14 mouse cellular contexts compared by ENCODE assay signal in genomic region chr3:60917271-60917670, GRCm38 (mm10).
"Had no signal": no experiment of that assay in that cellular context is flagged by ENCODE, and none has a peak within 500 bp of the region (broad histone marks: within the 10 kb centered on the region; RNA-seq: fewer than 3 reads in every experiment).

No protein-coding gene starts in this region.

- H3K36me3 ChIP-seq: midbrain, embryonic 13.5 days; midbrain, embryonic 15.5 days; neural tube, embryonic 12.5 days; stomach, embryonic 15.5 days had no signal

- H3K27me3 ChIP-seq: megakaryocyte, embryonic 14.5 days; midbrain, embryonic 13.5 days; midbrain, embryonic 15.5 days; neural tube, embryonic 12.5 days; stomach, embryonic 15.5 days had no signal

- H3K27ac ChIP-seq: midbrain, embryonic 13.5 days; midbrain, embryonic 15.5 days; neural tube, embryonic 12.5 days; stomach, embryonic 15.5 days; stomach, postnatal 0 days had no signal

- H3K4me2 ChIP-seq: lung, embryonic 14.5 days; midbrain, embryonic 11.5 days; midbrain, embryonic 13.5 days; midbrain, embryonic 15.5 days; neural tube, embryonic 12.5 days; stomach, embryonic 15.5 days had no signal

- DNase-seq: lung, adult 18-20 months; lung, embryonic 14.5 days; lung, postnatal 10 days; lung, postnatal 4 days; right cerebral cortex, postnatal 14 days; thymus, adult 2 months; thymus, postnatal 36 days had no signal

- H3K9ac ChIP-seq: lung, embryonic 14.5 days; midbrain, embryonic 13.5 days; midbrain, embryonic 15.5 days; neural tube, embryonic 12.5 days; stomach, embryonic 15.5 days had no signal

- H3K4me1 ChIP-seq: midbrain, embryonic 13.5 days; midbrain, embryonic 15.5 days; neural tube, embryonic 12.5 days; stomach, embryonic 15.5 days had no signal

- H3K4me3 ChIP-seq: megakaryocyte, embryonic 14.5 days; midbrain, embryonic 13.5 days; midbrain, embryonic 15.5 days; neural tube, embryonic 12.5 days; stomach, embryonic 15.5 days had no signal

- H3K9me3 ChIP-seq: megakaryocyte, embryonic 14.5 days; midbrain, embryonic 13.5 days; midbrain, embryonic 15.5 days; neural tube, embryonic 12.5 days; stomach, embryonic 15.5 days had no signal

- ATAC-seq: midbrain, embryonic 13.5 days; midbrain, embryonic 15.5 days had no signal
